Mouse (Mus musculus) embryo, embryonic 11.5 days (tissue): Measurements from ENCODE around the gene Tmem131.
A peak's percentile ranks its signal among the peaks of the same experiment; 100 is the strongest.

ENCODE experiments used
- DNase-seq: peaks from one replicate; pipeline ENCODE4 v3.0.0-alpha.2; 2012; ENCODE audit warnings: low read depth, low spot score

The Tmem131 gene

DNA sequence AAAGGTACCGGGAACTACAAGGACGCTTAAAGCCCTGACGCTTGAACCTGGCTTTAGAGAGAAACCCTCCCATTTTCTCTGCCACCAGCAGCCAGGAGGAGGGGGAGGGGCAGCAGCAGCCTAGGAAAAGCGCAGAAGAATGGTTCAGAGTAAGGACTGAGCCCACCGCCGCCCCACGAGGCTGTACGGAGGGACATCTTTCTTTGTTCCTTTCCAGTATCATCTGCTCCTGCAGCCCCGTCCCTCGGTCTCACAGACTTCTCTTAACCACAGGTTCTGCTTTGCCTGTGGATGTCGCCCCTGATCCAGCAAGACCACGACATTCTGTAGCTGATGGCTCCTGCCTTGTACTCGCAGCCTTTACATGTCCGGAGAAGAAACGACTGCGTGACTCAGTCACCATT, 158.2 kb downstream of the Tmem131 start:
- DNase-seq, result peak; percentile 26

DNA sequence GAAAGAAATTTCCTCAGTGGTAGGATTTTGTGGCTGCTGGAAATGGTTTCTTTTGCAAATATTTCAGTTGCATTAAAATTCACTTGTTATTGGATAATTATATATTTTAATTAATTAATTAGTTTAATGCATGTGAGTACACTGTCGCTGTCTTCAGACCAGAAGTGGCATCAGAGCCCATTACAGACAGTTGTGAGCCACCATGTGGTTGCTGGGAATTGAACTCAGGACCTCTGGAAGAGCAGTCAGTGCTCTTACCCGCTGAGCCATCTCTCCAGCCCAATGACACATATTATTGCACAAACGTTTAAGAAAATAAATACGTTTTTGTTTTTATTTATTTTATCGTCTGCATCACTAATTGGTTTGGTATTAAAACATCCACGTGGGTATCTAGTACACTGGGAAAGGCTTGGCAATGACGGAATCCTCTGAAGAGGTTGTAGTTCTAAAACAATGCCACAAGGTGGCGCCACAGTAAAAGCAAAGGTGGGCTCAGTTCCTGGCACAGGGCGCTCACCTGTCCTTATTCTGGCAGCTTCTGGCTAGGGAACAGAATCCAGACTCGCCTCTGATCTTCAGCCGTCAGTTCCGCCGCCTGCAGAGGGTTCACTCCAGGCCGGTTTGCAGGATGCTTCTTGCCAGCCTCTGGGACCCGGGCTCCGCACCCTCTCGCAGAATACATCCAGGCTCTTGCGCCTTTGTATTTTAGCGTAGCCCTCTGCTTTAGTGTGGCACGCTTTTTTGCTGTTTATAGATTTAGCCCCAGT, 158.9 kb downstream of the Tmem131 start:
- DNase-seq, result peak; percentile 56

- DNase-seq, result no peak
Measured at GRCm38 (mm10) chr1:36782476-36782875, 161.0 kb downstream of the Tmem131 start.

GRCm38 (mm10) chr1:36780793-36781192, 162.7 kb downstream of the Tmem131 start:
- DNase-seq, result no peak

DNA sequence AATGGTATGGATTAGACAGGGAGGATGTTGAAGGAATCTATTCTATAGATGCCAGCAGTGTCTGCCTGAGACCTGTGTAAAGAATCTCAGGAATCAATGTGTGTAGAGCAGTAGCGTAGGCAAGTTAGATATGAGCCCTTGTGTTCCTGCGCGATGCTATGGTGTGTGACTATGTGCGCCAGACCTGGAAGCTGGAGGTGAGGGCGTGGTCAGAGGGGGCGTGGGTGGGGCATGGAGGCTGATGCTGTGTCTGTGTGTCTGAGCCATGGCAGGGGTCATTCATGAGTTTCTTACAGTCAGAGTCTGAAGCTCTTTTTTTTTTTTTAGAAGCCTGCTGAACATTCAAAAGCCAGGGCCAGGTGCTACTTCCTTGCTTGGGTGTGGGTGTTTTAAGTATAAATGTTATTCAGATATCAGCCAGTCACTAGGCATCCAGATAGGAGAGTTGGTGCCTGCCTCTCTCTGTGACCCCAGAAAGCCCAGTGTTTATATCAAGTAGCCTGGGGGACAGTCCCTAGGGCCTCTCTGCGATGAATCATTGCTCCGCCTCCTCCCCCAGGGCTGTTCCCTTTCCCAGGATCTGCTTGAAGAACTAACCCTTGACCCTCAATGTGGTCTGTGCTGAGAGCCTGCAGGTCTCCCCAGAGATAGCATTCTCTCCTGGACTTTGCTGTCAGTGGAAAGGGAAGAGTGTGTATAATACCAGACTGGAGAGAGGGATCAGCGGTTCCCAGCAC, 171.1 kb downstream of the Tmem131 start:
- DNase-seq, result no peak

DNA sequence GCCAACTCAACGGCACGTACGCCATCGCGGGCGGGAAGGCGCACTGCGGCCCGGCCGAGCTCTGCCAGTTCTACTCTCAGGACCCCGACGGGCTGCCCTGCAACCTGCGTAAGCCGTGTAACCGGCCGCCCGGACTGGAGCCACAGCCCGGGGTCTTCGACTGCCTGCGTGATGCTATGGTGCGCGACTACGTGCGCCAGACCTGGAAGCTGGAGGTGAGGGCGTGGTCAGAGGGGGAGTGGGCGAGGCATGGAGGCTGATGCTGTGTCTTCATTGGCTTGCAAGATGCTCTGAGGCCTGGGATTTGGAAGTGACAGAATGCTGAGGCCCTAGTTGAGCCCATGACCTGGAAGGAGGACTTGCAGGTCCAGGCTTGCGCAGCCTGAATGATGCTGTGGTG, 172.5 kb downstream of the Tmem131 start:
- no peak for DNase-seq

GRCm38 (mm10) chr1:36769951-36770350, 173.5 kb downstream of the Tmem131 start:
- no peak for DNase-seq

GRCm38 (mm10) chr1:36768786-36769185, 174.7 kb downstream of the Tmem131 start:
- no peak for DNase-seq

DNA sequence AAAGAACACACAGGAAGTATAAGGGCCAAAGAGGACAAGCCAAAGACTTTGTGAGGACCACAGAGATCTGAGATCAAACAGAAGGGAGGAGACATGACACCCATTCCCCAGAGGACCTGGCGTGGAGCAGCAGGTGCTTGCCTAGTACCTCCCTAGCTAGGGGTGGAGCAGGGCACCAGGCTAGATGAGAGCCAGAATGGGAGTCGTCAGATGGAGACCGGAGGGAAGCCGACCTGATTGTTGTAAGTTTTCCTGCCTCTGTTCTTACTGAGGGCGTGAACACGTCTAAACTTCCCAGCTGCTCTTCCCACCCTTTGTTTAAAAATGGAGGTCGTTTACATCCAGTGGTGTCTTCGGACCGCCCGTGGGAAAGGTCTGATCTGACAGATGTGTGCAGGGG, 176.1 kb downstream of the Tmem131 start:
- no peak for DNase-seq

- DNase-seq, result no peak
Measured at GRCm38 (mm10) chr1:36766431-36767205, 176.8 kb downstream of the Tmem131 start.

DNA sequence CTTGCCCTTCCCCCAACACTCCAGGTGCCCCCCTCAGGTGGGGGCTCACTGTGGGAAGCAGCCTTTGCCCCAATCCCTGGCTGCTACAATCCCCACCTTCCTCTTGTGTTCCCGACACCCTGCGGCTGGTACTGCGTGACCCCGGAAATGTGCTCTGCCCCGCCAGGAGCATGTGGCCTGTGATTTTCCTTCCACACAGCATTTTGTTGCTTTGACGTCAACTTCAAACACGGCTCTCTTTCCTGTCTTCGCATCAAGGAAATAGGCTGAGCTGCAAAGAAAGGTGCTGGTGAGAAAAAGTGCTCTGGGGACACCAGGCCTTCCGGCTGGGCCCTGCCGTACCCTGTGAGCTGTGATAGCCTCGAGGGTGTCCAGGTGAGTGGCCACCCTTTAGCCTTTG, 181.9 kb downstream of the Tmem131 start, which contains the start of gene Zap70:
Gene Zap70 (plus strand): TSS at position 231 of the 400 bp plus-strand sequence.
- no peak for DNase-seq

- no peak for DNase-seq
Measured at GRCm38 (mm10) chr1:36761061-36761460, 182.4 kb downstream of the Tmem131 start.

- DNase-seq, result no peak
Measured at GRCm38 (mm10) chr1:36760401-36760800, 183.1 kb downstream of the Tmem131 start.

DNA sequence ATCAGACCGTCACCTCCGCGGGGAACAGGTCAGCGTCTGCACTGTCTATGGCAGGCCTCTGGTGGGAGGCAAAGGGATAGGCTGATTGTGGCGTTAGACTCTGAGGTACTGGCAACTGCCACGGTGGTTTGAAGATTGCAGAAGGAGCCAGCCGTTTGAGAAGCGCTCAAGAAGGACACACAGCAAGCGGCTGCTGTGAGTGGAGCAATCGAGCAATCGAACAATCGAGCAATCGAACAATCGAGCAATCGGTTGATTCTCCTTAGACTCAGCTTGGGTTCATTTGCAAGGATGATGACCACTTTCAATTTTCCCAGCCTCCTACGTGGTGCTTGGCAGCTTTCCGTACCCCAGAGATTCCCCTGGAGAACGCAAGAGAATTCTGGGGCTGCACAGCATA, 184.4 kb downstream of the Tmem131 start:
- no peak for DNase-seq

DNA sequence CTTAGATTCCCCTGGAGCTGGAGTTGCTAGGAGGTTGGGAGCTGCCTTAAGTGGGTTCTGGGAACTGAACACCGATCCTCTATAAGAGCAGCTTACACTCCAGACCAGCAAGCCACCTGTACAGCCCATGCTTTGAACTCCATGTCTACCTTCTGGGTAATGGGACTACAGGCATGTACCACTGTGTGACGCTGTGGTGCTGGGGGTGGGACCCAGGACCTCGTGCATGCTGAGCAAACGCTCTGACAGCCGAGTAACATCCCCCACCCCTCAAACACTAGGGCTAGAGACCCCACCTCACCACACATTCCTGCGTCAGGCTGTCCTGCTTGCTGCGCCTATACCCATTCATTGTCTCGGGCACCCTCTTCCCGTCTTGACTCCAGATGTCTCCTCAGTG, 184.9 kb downstream of the Tmem131 start:
- no peak for DNase-seq

DNA sequence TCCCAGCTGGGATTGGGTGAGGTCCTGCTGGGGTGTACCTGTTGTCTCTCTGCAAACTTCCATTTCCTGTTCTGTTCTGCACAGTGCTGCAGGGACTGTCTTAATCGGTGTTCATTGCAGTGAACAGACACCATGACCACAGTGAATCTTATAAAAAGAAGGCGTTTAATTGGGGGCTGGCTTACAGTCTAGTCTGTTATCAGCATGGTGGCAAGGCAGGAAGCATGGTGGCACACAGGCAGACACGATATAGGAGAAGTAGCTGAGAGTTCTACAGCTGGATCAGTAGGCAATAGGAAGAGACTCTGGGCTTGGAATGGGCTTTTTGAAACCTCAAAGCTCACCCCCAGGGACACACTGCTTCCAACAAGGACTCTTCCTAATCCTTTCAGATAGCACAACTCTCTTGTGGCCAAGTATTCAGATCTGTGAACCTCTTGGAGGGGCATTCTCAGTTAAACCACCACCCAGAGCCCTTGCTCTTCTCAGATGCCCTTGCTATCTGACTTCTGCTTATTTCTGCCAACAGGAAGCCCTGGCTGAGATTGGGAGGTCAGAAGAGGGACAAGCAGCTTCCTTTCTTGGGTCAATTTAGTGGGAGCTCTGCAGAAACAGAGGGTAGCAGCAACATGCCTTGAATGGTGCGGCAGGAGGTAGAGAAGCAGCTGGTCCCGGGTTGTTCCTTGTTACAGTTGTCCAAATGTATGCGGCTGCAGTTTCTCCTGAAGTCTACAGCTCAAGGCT, 189.4 kb downstream of the Tmem131 start:
- DNase-seq, result no peak

- DNase-seq, result no peak
Measured at GRCm38 (mm10) chr1:36746452-36746851, 197.0 kb downstream of the Tmem131 start.

DNA sequence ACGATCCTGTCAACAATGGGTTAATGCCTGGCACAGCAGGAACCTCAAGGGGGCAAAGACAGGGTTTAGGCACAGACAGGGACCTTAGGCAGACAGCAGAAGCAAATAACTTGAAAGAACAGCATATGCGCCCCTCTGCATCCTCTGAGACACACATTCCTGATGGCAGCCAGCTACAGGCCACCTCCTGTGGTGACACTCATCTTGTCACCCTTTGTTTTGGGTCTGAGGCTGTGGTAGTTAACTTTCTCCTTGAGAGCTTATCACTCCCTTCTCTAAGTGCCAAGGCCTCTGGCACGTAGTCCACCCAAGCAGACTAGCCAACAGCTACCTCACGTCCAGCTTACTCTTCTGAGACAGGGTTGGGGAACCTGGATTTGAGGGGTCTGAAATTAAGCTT, 197.8 kb downstream of the Tmem131 start:
- DNase-seq, result no peak

DNA sequence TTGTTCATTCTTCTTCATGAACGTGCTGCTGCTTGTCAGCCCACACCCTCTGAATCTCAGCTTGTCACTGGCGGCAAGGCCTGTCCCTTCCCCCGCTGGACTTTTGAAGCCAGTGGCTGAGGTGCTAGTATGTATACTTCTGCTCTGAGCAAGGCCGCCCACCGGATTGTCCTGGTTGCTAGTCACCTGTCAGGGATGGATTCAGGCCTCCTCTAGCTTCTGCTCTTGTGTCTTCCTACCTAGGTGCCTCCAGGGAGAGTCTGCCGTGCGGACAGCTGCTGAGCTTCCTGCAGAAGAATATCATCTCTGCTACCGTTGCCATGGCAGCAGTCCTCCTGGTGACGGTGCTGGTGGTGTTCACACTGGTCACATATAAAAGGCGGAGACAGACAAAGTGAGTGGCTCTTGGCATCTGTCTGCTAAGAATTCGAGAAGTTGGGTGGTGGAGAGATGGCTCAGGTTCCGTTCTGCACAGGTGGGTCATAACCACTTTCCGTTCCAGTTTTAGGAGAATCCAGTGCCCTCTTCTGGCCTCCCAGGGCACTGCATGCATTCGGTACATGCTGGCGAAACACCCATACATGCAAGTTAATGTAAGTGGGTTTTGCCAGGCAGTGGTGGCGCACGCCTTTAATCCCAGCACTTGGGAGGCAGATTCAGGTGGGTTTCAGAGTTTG, 199.1 kb downstream of the Tmem131 start:
- DNase-seq, result peak; percentile 49

DNA sequence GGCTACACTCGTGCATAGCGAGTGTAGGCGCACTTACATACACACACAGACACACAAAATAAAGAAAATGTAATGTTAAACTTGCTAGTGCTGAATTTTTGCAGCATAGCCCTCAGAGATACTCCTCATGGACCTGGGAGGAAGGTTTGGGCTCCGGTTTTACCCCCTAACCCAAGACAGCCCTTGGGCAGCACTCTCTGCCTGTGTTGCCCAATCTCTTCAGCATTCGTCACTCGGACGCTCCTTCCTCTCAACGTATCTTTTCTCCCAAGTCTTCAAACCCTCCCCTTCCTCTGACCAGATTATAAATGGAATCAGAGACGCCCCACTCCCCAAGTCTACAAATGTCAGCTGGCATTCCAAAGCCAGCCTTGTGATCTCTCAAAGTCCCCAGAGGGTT, 200.4 kb downstream of the Tmem131 start:
- no peak for DNase-seq
